Mouse (Mus musculus): ENCODE data around the gene Gclm. TPM values are rescaled to one million over a fixed set of nuclear protein-coding genes. Genes with fewer than 3 reads are reported as not detected.
"Not testable (repeated sequence)": the region's sequence is repeated elsewhere in the genome, so short reads cannot be mapped to it uniquely, and the experiment has no call there.

The Gclm gene
- polyA plus RNA-seq, 1 experiment from 2014 or later, result 43.8 TPM

DNA sequence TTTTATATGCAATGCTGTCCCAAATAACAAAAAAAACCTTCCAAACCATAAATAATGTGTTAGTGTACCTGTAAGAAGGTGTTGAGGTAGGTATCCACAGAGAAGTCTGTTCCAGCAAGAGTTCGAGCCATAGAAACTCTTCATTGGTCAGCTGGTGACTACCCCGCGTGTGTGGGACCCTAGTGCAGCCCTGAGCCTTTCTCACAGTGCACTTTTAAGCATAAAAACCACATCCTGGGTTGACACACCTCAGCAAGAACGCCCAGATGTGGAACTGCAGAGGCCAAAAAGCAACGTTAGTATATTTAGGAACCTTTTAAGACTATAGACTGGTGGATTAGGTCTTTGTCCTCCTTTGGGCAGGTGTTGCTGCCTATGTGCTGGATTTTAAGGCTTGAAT is 41.8 kb downstream of the Gclm start:
- no peak for ATAC-seq (ENCODE audit: low FRiP score, low read depth)
- H3K27me3 ChIP-seq, result no peaks in the 10 kb centered on the region
- H3K4me3 ChIP-seq, result no peak overlapping the region
- H3K4me1 ChIP-seq, result peaks cover 13% of the 10 kb centered on the region
- H3K9ac ChIP-seq, result no peak overlapping the region
- no peak overlapping the region for H3K4me2 ChIP-seq (replicated peaks)
- H3K9me3 ChIP-seq, result no peaks in the 10 kb centered on the region
- peaks cover 34% of the 10 kb centered on the region for H3K36me3 ChIP-seq
- H3K27ac ChIP-seq, result no peak overlapping the region
- WGBS, result 70% methylated on average over 5 of the region's 5 CpGs

- ATAC-seq (ENCODE audit: low FRiP score, low read depth), result no peak
- no peak overlapping the region for H3K4me3 ChIP-seq
- H3K4me2 ChIP-seq (replicated peaks), result no peak overlapping the region
- H3K27ac ChIP-seq, result no peak overlapping the region
- H3K9me3 ChIP-seq, result no peaks in the 10 kb centered on the region
- H3K9ac ChIP-seq, result no peak overlapping the region
- peaks cover 18% of the 10 kb centered on the region for H3K4me1 ChIP-seq
- H3K27me3 ChIP-seq, result no peaks in the 10 kb centered on the region
- peaks cover 19% of the 10 kb centered on the region for H3K36me3 ChIP-seq
- WGBS, result 76% methylated on average over 5 of the region's 5 CpGs
Measured at GRCm38 (mm10) chr3:122288613-122289195, 43.3 kb downstream of the Gclm start.

GRCm38 (mm10) chr3:122289344-122289743 is 44.0 kb downstream of the Gclm start:
- not testable (repeated sequence) for H3K4me3 ChIP-seq; H3K9me3 ChIP-seq; H3K9ac ChIP-seq; H3K4me2 ChIP-seq (replicated peaks); ATAC-seq (ENCODE audit: low FRiP score, low read depth); H3K27ac ChIP-seq; H3K27me3 ChIP-seq
- Histone ChIP-seq H3K4me1 (peaks cover 19% of the 10 kb centered on the region), H3K36me3 (peaks cover 13% of the 10 kb centered on the region)
- 64% methylated on average over 4 of the region's 4 CpGs for WGBS

- H3K4me1 ChIP-seq, result peaks cover 32% of the 10 kb centered on the region
- ATAC-seq (ENCODE audit: low FRiP score, low read depth), result no peak
- H3K27me3 ChIP-seq, result no peaks in the 10 kb centered on the region
- H3K27ac ChIP-seq, result no peak overlapping the region
- no peak overlapping the region; the same call in 1 of the 2 replicates for H3K9ac ChIP-seq
- no peak overlapping the region for H3K4me2 ChIP-seq (replicated peaks)
- H3K4me3 ChIP-seq, result no peak overlapping the region
- 79% methylated on average over 7 of the region's 7 CpGs for WGBS
- peaks cover 3% of the 10 kb centered on the region for H3K36me3 ChIP-seq
- H3K9me3 ChIP-seq, result no peaks in the 10 kb centered on the region
Measured at GRCm38 (mm10) chr3:122290696-122291095, 45.3 kb downstream of the Gclm start.

DNA sequence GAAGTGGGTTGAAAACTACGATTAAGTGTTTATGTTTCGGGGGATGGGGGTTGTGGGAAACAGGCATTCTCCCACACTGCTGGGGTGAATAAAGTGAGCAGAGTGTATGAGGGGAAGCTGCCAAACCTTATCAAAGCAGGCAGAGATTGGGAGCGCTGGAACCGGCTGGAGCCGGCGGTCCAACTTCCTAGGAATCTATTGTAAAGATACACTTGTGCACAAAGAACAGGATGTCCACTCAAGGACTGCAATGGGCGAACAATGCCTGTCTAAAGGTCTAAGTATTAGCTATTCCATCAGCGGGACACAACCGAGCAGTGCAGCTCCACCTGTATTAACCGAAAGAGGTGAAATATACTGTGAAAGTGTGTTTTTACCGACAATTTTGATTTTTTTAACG is 46.5 kb downstream of the Gclm start:
- peak overlapping the region; percentile 88 for H3K4me3 ChIP-seq
- H3K27me3 ChIP-seq, result no peaks in the 10 kb centered on the region
- no peaks in the 10 kb centered on the region for H3K9me3 ChIP-seq
- peak overlapping the region; percentile 69 for H3K4me2 ChIP-seq (replicated peaks)
- WGBS, result 64% methylated on average over 12 of the region's 12 CpGs
- no peak overlapping the region for H3K9ac ChIP-seq
- H3K4me1 ChIP-seq, result peaks cover 42% of the 10 kb centered on the region
- no peak for ATAC-seq (ENCODE audit: low FRiP score, low read depth)
- no peaks in the 10 kb centered on the region for H3K36me3 ChIP-seq
- no peak overlapping the region for H3K27ac ChIP-seq

DNA sequence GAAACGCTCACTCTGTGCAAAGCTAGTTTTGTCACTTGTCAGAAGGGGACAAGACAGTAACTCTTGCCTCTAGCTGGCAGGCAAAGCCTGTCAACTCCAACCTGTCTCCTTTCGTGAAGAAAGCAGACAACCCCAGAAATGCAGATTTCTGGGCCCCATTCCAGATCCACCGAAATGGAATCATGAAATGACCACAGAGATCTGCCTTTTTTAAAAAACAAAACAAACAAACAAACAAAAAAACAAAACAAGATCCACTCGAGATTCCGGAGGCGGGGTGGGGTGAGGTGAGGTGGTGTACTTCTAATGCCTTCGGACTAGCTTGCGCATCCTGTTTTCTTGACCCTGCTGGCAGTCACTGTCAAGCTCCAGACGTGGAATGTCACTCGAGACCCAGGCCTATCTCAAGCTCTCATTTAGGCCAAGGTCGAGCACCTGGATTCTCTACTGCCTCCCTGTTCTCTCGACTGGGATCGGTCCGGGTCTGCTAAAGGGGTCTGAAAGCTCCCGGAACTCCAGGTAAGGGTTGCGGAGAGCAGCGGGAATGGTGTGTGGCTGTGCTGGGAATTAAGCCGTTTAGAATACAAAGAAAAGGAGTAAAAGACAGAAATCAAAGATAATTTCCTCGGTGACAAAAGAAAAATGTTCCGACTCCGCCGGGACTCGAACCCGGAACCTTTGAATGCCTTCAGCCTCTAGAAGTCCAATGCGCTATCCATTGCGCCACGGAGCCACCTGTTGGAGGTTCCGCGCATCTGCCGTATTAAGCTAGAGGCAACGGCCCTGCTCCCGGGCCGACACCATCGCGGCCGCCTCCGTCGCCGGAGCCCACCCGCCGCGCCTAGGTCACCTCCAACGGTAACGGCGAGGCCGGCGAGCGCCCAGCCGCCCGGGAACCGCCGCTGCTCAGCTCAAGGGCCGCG is 47.2 kb downstream of the Gclm start:
- Histone ChIP-seq H3K36me3 (no peaks in the 10 kb centered on the region), H3K4me2 (replicated peaks) (peak overlapping the region; percentile 69), H3K9me3 (no peaks in the 10 kb centered on the region), H3K4me3 (peak overlapping the region; percentile 88), H3K9ac (peak overlapping the region; percentile 88), H3K27ac (peak overlapping the region; percentile 99), H3K27me3 (no peaks in the 10 kb centered on the region), H3K4me1 (peaks cover 48% of the 10 kb centered on the region)
- peak; percentile 75 for ATAC-seq (ENCODE audit: low FRiP score, low read depth)
- WGBS, result 7% methylated on average over 54 of the region's 54 CpGs

GRCm38 (mm10) chr3:122293223-122293953 is 48.0 kb downstream of the Gclm start:
- no peaks in the 10 kb centered on the region for H3K36me3 ChIP-seq
- H3K4me2 ChIP-seq (replicated peaks), result peak overlapping the region; percentile 69
- under 1% methylated on average over 75 of the region's 105 CpGs for WGBS
- peak; percentile 67 for ATAC-seq (ENCODE audit: low FRiP score, low read depth)
- H3K27me3 ChIP-seq, result 0 out of 2 replicates have a peak, but pooled peaks cover 2% of the 10 kb centered on the region
- H3K9ac ChIP-seq, result peak overlapping the region; percentile 88
- H3K9me3 ChIP-seq, result no peaks in the 10 kb centered on the region
- peak overlapping the region; percentile 99 for H3K27ac ChIP-seq
- peak overlapping the region; percentile 88 for H3K4me3 ChIP-seq
- peaks cover 48% of the 10 kb centered on the region for H3K4me1 ChIP-seq

DNA sequence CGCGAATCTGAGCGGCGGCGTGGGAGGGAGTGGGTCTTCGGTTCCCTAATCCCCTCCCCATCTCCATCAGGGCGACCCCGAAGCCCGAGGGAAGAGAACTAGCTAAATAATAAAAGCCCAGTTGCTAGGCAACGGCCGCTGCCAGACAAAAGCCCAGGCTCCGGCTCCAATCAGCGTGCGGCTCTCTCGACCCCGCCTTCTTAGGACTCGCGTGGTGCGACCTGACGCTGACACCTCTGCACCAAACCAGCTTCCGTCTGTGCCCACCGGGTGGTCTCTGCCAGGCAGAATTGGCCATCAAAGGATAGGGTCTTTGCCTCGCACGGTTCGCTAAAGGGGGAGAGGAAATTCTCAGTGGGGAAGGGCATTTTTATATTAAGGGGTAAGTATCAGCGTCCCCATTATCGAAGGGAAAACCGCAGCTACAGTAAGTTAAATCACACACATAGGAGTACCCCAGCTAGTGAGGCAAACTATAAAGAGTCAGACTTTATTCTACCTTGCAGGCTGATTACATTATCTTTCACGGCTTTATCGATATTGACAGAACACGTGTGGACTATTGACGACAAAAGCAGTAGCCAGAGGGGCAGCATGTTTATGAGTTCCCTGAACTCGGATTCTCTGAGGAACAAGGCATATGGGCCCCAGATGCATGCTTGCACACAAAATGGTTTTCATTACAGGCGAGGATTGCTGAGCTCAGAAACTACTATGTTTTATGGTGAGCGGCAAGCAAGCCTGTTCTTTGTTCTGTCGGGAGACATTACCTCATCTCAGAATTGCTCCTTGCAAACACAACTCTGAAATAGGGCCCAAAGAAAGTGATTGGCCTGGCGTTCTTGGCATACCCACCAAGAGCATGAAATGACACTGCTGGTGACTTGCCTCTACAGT is 48.8 kb downstream of the Gclm start, which contains the start of gene Bcar3:
TSS of gene Bcar3 (plus strand) at position 183 of the 897 bp plus-strand sequence.
- no peaks in the 10 kb centered on the region for H3K9me3 ChIP-seq
- H3K4me2 ChIP-seq (replicated peaks), result peak within 1 kb of the TSS; percentile 69
- H3K4me1 ChIP-seq, result peaks cover 48% of the 10 kb centered on the region
- H3K27ac ChIP-seq, result peak within 1 kb of the TSS; percentile 99
- H3K36me3 ChIP-seq, result no peaks in the 10 kb centered on the region
- H3K9ac ChIP-seq, result peak within 1 kb of the TSS; percentile 88
- ATAC-seq (ENCODE audit: low FRiP score, low read depth), result peak; percentile 85
- 1% methylated on average over 37 of the region's 37 CpGs for WGBS
- 0 out of 2 replicates have a peak, but pooled peaks cover 3% of the 10 kb centered on the region for H3K27me3 ChIP-seq
- peak within 1 kb of the TSS; percentile 88 for H3K4me3 ChIP-seq

GRCm38 (mm10) chr3:122295511-122295910 is 50.2 kb downstream of the Gclm start:
- Histone ChIP-seq H3K27me3 (0 out of 2 replicates have a peak, but pooled peaks cover 3% of the 10 kb centered on the region), H3K4me3 (no peak overlapping the region), H3K36me3 (no peaks in the 10 kb centered on the region), H3K27ac (peak overlapping the region; percentile 99; the same call in 1 of the 2 replicates), H3K4me1 (peaks cover 47% of the 10 kb centered on the region), H3K4me2 (replicated peaks) (peak overlapping the region; percentile 69; the same call in 1 of the 2 replicates), H3K9me3 (no peaks in the 10 kb centered on the region), H3K9ac (no peak overlapping the region)
- 17% methylated on average over 5 of the region's 5 CpGs for WGBS
- ATAC-seq (ENCODE audit: low FRiP score, low read depth), result no peak

- 71% methylated on average over 5 of the region's 5 CpGs for WGBS
- no peak overlapping the region for H3K4me3 ChIP-seq
- 0 out of 2 replicates have a peak, but pooled peaks cover 3% of the 10 kb centered on the region for H3K27me3 ChIP-seq
- ATAC-seq (ENCODE audit: low FRiP score, low read depth), result no peak
- no peak overlapping the region for H3K9ac ChIP-seq
- no peaks in the 10 kb centered on the region for H3K36me3 ChIP-seq
- no peaks in the 10 kb centered on the region for H3K9me3 ChIP-seq
- H3K4me1 ChIP-seq, result peaks cover 46% of the 10 kb centered on the region
- H3K27ac ChIP-seq, result no peak overlapping the region
- no peak overlapping the region for H3K4me2 ChIP-seq (replicated peaks)
Measured at GRCm38 (mm10) chr3:122296979-122297378, 51.6 kb downstream of the Gclm start.
